Mouse (Mus musculus) hindbrain, embryonic 14.5 days (tissue): ENCODE results near the gene Slc16a2. TPM values are rescaled to one million over a fixed set of nuclear protein-coding genes. Genes with fewer than 3 reads are reported as not detected.
"Not testable (repeated sequence)": the region's sequence is repeated elsewhere in the genome, so short reads cannot be mapped to it uniquely, and the experiment has no call there.

ENCODE experiments used
- ATAC-seq: fragments of 200-750 bp; cut with Nextera tagmentation; 2 replicates; pipeline ENCODE4 v1.8.0; 2017; ENCODE audit warnings: moderate number of reproducible peaks, mild to moderate bottlenecking, moderate TSS enrichment, moderate library complexity; ENCODE audit not compliant: low FRiP score
- DNase-seq: peaks from one replicate; pipeline ENCODE4 v3.0.0-alpha.2; 2015; ENCODE audit warnings: low spot score
- H3K27ac ChIP-seq: fragments of 300-500 bp; sonication (generic); 2 replicates; pipeline ENCODE4 v1.5.1; 2014; ENCODE audit warnings: mild to moderate bottlenecking, moderate library complexity
- H3K27me3 ChIP-seq: fragments of 300-500 bp; sonication (generic); 2 replicates; pipeline ENCODE4 v1.6.1; 2014; ENCODE audit warnings: mild to moderate bottlenecking, low read length, mixed read lengths; ENCODE audit not compliant: control insufficient read depth, insufficient read depth
- H3K36me3 ChIP-seq: fragments of 300-500 bp; sonication (generic); replicated peaks from 2 replicates; pipeline ENCODE4 v1.6.1; 2014; ENCODE audit not compliant: control insufficient read depth, insufficient read depth
- H3K4me1 ChIP-seq: fragments of 300-500 bp; sonication (generic); replicated peaks from 2 replicates; pipeline ENCODE4 v1.6.1; 2014; ENCODE audit warnings: antibody characterized with exemption, low read length, mixed read lengths; ENCODE audit not compliant: control insufficient read depth, insufficient read depth
- H3K4me2 ChIP-seq: fragments of 300-500 bp; sonication (generic); replicated peaks from 2 replicates; pipeline ENCODE4 v1.6.1; 2014; ENCODE audit warnings: mild to moderate bottlenecking, moderate library complexity
- H3K4me3 ChIP-seq: fragments of 300-500 bp; sonication (generic); replicated peaks from 2 replicates; pipeline ENCODE4 v1.5.1; 2014; ENCODE audit warnings: mild to moderate bottlenecking, low read length
- H3K9ac ChIP-seq: fragments of 300-500 bp; sonication (generic); 2 replicates; pipeline ENCODE4 v1.6.1; 2014
- H3K9me3 ChIP-seq: fragments of 300-500 bp; sonication (generic); 2 replicates; pipeline ENCODE4 v1.6.1; 2016; ENCODE audit warnings: low read length; ENCODE audit not compliant: control insufficient read depth
- WGBS: fragments of 180-500 bp; shearing (Covaris S2); extraction: QIAGEN DNeasy Blood & Tissue Kit; methylation state at CpG from one replicate; pipeline ENCODE4 v1.1.7; 2014; 5-methylcytosine and 5-hydroxymethylcytosine counted together
- polyA plus RNA-seq: library from polyadenylated mRNA; unstranded; fragments of >200 nt; fragmentation: Nextera tagmentation; extraction: Ambion mirVana; gene quantifications from 2 replicates; pipeline ENCODE4 v1.2.1, GENCODE M21; 2014

Gene Slc16a2
- polyA plus RNA-seq, 1 experiment from 2014 or later = 37.9 TPM

- 26% methylated on average over 10 of the region's 10 CpGs for WGBS
- no peak for ATAC-seq
- H3K4me2 ChIP-seq = peak overlapping the region; percentile 80
- H3K27me3 ChIP-seq = peaks cover 85% of the 10 kb centered on the region
- H3K9me3 ChIP-seq = no peaks in the 10 kb centered on the region
- peak overlapping the region; percentile 62 for H3K9ac ChIP-seq
- H3K27ac ChIP-seq = no peak overlapping the region
- no peaks in the 10 kb centered on the region for H3K36me3 ChIP-seq
- peaks cover 9% of the 10 kb centered on the region for H3K4me1 ChIP-seq
- H3K4me3 ChIP-seq = peak overlapping the region; percentile 40; the same call in 1 of the 2 replicates
- no peak for DNase-seq
Observed at GRCm38 (mm10) chrX:103694381-103694780, 127.4 kb downstream of the Slc16a2 start.

- peaks cover 9% of the 10 kb centered on the region for H3K4me1 ChIP-seq
- no peak overlapping the region for H3K9ac ChIP-seq
- H3K4me2 ChIP-seq = no peak overlapping the region
- H3K27ac ChIP-seq = no peak overlapping the region
- no peak for ATAC-seq
- H3K9me3 ChIP-seq = no peaks in the 10 kb centered on the region
- H3K36me3 ChIP-seq = no peaks in the 10 kb centered on the region
- peaks cover 84% of the 10 kb centered on the region for H3K27me3 ChIP-seq
- 84% methylated on average over 5 of the region's 5 CpGs for WGBS
- no peak for DNase-seq
- no peak overlapping the region for H3K4me3 ChIP-seq
Observed at GRCm38 (mm10) chrX:103692916-103693315, 128.9 kb downstream of the Slc16a2 start.

GRCm38 (mm10) chrX:103688551-103688950 is 133.2 kb downstream of the Slc16a2 start:
- no peaks in the 10 kb centered on the region for H3K36me3 ChIP-seq
- H3K4me1 ChIP-seq = no peaks in the 10 kb centered on the region
- no peak for ATAC-seq
- peaks cover 86% of the 10 kb centered on the region for H3K27me3 ChIP-seq
- no peak overlapping the region for H3K4me3 ChIP-seq
- DNase-seq = no peak
- no peaks in the 10 kb centered on the region for H3K9me3 ChIP-seq
- WGBS = 88% methylated on average over 2 of the region's 2 CpGs
- no peak overlapping the region for H3K27ac ChIP-seq
- H3K9ac ChIP-seq = no peak overlapping the region
- H3K4me2 ChIP-seq = no peak overlapping the region

- 22% methylated on average over 2 of the region's 2 CpGs for WGBS
- Histone ChIP-seq H3K4me3 (no peak overlapping the region), H3K27ac (no peak overlapping the region), H3K27me3 (peaks cover 39% of the 10 kb centered on the region), H3K4me2 (no peak overlapping the region), H3K36me3 (no peaks in the 10 kb centered on the region), H3K4me1 (no peaks in the 10 kb centered on the region), H3K9me3 (no peaks in the 10 kb centered on the region), H3K9ac (no peak overlapping the region)
- no peak for ATAC-seq
- peak; percentile 50 for DNase-seq
Observed at GRCm38 (mm10) chrX:103674674-103675073, 147.1 kb downstream of the Slc16a2 start.

GRCm38 (mm10) chrX:103673761-103674160 is 148.0 kb downstream of the Slc16a2 start:
- Histone ChIP-seq H3K27ac (no peak overlapping the region), H3K36me3 (no peaks in the 10 kb centered on the region), H3K4me1 (no peaks in the 10 kb centered on the region), H3K27me3 (peaks cover 31% of the 10 kb centered on the region), H3K4me2 (no peak overlapping the region), H3K9ac (no peak overlapping the region), H3K4me3 (no peak overlapping the region), H3K9me3 (no peaks in the 10 kb centered on the region)
- DNase-seq (no peak), ATAC-seq (no peak)
- 82% methylated on average over 3 of the region's 3 CpGs for WGBS

GRCm38 (mm10) chrX:103670245-103670644 is 151.5 kb downstream of the Slc16a2 start:
- peaks cover 25% of the 10 kb centered on the region; the same call in 1 of the 2 replicates for H3K27me3 ChIP-seq
- no peaks in the 10 kb centered on the region for H3K9me3 ChIP-seq
- H3K27ac ChIP-seq = no peak overlapping the region
- no peak overlapping the region for H3K9ac ChIP-seq
- no peaks in the 10 kb centered on the region for H3K36me3 ChIP-seq
- no peak overlapping the region for H3K4me3 ChIP-seq
- H3K4me1 ChIP-seq = no peaks in the 10 kb centered on the region
- H3K4me2 ChIP-seq = no peak overlapping the region
- ATAC-seq = no peak
- DNase-seq = no peak

GRCm38 (mm10) chrX:103664445-103664844 is 157.3 kb downstream of the Slc16a2 start:
- not testable (repeated sequence) for DNase-seq, H3K9ac ChIP-seq, H3K4me1 ChIP-seq, H3K27ac ChIP-seq, H3K4me3 ChIP-seq, ATAC-seq, H3K4me2 ChIP-seq, H3K36me3 ChIP-seq, H3K9me3 ChIP-seq
- WGBS = 91% methylated on average over 10 of the region's 10 CpGs
- peaks cover 30% of the 10 kb centered on the region for H3K27me3 ChIP-seq

GRCm38 (mm10) chrX:103658985-103659384 is 162.8 kb downstream of the Slc16a2 start:
- Histone ChIP-seq H3K9me3 (0 out of 2 replicates have a peak, but pooled peaks cover 3% of the 10 kb centered on the region), H3K36me3 (no peaks in the 10 kb centered on the region), H3K4me1 (no peaks in the 10 kb centered on the region), H3K4me2 (no peak overlapping the region), H3K9ac (no peak overlapping the region), H3K27ac (no peak overlapping the region), H3K27me3 (peaks cover 39% of the 10 kb centered on the region), H3K4me3 (no peak overlapping the region)
- ATAC-seq = no peak; the same call in 1 of the 2 replicates
- no peak for DNase-seq
- WGBS = 34% methylated on average over 4 of the region's 4 CpGs

GRCm38 (mm10) chrX:103653021-103653420 is 168.8 kb downstream of the Slc16a2 start:
- ATAC-seq (no peak), DNase-seq (no peak)
- Histone ChIP-seq H3K4me2 (no peak overlapping the region), H3K4me3 (no peak overlapping the region), H3K27me3 (peaks cover 46% of the 10 kb centered on the region), H3K9ac (no peak overlapping the region), H3K27ac (no peak overlapping the region), H3K9me3 (no peaks in the 10 kb centered on the region), H3K36me3 (no peaks in the 10 kb centered on the region), H3K4me1 (no peaks in the 10 kb centered on the region)
- WGBS = 18% methylated on average over 2 of the region's 2 CpGs

- no peaks in the 10 kb centered on the region for H3K4me1 ChIP-seq
- H3K4me3 ChIP-seq = no peak overlapping the region
- no peaks in the 10 kb centered on the region for H3K9me3 ChIP-seq
- peaks cover 49% of the 10 kb centered on the region for H3K27me3 ChIP-seq
- ATAC-seq (no peak), DNase-seq (no peak)
- H3K4me2 ChIP-seq = no peak overlapping the region
- WGBS = 61% methylated on average over 1 of the region's 1 CpGs
- H3K36me3 ChIP-seq = no peaks in the 10 kb centered on the region
- no peak overlapping the region for H3K9ac ChIP-seq
- no peak overlapping the region for H3K27ac ChIP-seq
Observed at GRCm38 (mm10) chrX:103652048-103652447, 169.7 kb downstream of the Slc16a2 start.
